Mouse (Mus musculus) kidney, postnatal 0 days (tissue): ENCODE data around the gene Ssh3. TPM values are rescaled to one million over a fixed set of nuclear protein-coding genes. Genes with fewer than 3 reads are reported as not detected.

Source experiments
- ATAC-seq: fragments of 200-750 bp; cut with Nextera tagmentation; replicated peaks from 2 replicates; pipeline ENCODE4 v1.8.0; 2017; ENCODE audit warnings: low read depth, moderate number of reproducible peaks, moderate TSS enrichment, moderate library complexity; ENCODE audit not compliant: low FRiP score
- DNase-seq: peaks from one replicate; pipeline ENCODE4 v3.0.0-alpha.2; 2016; ENCODE audit warnings: low spot score
- H3K27ac ChIP-seq: fragments of 300-500 bp; sonication (generic); 2 replicates; pipeline ENCODE4 v1.5.1; 2014; ENCODE audit warnings: mild to moderate bottlenecking
- H3K27me3 ChIP-seq: fragments of 300-500 bp; sonication (generic); 2 replicates; pipeline ENCODE4 v1.6.1; 2014; ENCODE audit warnings: low read length, mixed read lengths; ENCODE audit not compliant: insufficient read depth
- H3K36me3 ChIP-seq: fragments of 300-500 bp; sonication (generic); 2 replicates; pipeline ENCODE4 v1.6.1; 2014; ENCODE audit warnings: low read length, mixed read lengths; ENCODE audit not compliant: insufficient read depth
- H3K4me1 ChIP-seq: fragments of 300-500 bp; sonication (generic); replicated peaks from 2 replicates; pipeline ENCODE4 v1.6.1; 2014; ENCODE audit warnings: antibody characterized with exemption, low read length, mixed read lengths; ENCODE audit not compliant: insufficient read depth
- H3K4me2 ChIP-seq: fragments of 300-500 bp; sonication (generic); 2 replicates; pipeline ENCODE4 v1.6.1; 2014; ENCODE audit warnings: mild to moderate bottlenecking, low read length, moderate library complexity, mixed read lengths
- H3K4me3 ChIP-seq: fragments of 300-500 bp; sonication (generic); replicated peaks from 2 replicates; pipeline ENCODE4 v1.5.1; 2014; ENCODE audit warnings: low read depth, low read length
- H3K9ac ChIP-seq: fragments of 300-500 bp; sonication (generic); 2 replicates; pipeline ENCODE4 v1.6.1; 2014; ENCODE audit warnings: low read depth, low read length
- H3K9me3 ChIP-seq: fragments of 300-500 bp; sonication (generic); replicated peaks from 2 replicates; pipeline ENCODE4 v1.6.1; 2016; ENCODE audit warnings: low read length, inconsistent platforms, mixed read lengths
- CTCF ChIP-seq: IDR thresholded peaks from 2 replicates; pipeline ENCODE4 v1.5.1; 2016; ENCODE audit warnings: antibody characterized with exemption, low read depth, mild to moderate bottlenecking, moderate library complexity
- WGBS: fragments of 180-500 bp; shearing (Covaris S2); extraction: QIAGEN DNeasy Blood & Tissue Kit; methylation state at CpG from one replicate; pipeline ENCODE4 v1.1.7; 2014; 5-methylcytosine and 5-hydroxymethylcytosine counted together
- polyA plus RNA-seq: library from polyadenylated mRNA; unstranded; fragments of >200 nt; fragmentation: Nextera tagmentation; extraction: Ambion mirVana; gene quantifications from 2 replicates; pipeline ENCODE4 v1.2.1, GENCODE M21; 2015

Ssh3 gene
- polyA plus RNA-seq, 1 experiment from 2014 or later, result 15.6 TPM

GRCm38 (mm10) chr19:4305491-4306189 is 36.7 kb upstream of the Ssh3 start:
- H3K4me2 ChIP-seq, result peak overlapping the region; percentile 60
- H3K9ac ChIP-seq, result peak overlapping the region; percentile 97
- H3K4me3 ChIP-seq, result peak overlapping the region; percentile 94
- no peaks in the 10 kb centered on the region for H3K36me3 ChIP-seq
- H3K27me3 ChIP-seq, result no peaks in the 10 kb centered on the region
- peak overlapping the region; percentile 92 for H3K27ac ChIP-seq
- H3K9me3 ChIP-seq, result no peaks in the 10 kb centered on the region
- DNase-seq (peak; percentile 65), ATAC-seq (peak; percentile 58)
- WGBS, result under 1% methylated on average over 51 of the region's 68 CpGs
- TF ChIP-seq CTCF, result peak; percentile 2; the same call in 1 of the 2 replicates
- peaks cover 45% of the 10 kb centered on the region for H3K4me1 ChIP-seq

DNA sequence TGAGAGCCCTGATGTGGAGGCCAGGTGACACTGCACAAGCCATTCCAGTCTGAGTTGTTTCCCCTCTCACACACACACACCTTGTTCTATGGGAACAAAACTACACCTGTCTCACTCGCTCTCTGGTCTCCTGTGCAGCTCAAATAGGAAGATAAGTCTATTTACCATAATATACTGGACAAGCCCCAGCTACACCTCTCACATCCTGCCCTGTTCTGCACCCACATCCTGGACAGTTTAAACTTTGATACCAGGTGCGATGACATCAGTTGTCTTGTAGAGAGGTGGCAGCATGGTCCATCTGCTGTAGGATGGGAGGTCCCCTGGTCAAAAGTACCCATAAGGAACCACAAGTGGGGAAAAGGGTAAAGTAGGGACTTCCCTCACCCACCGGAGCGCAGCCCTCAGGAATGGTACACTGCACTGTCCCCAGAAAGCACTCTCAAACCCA is 35.9 kb upstream of the Ssh3 start:
- Histone ChIP-seq H3K4me1 (peaks cover 52% of the 10 kb centered on the region), H3K9ac (peak overlapping the region; percentile 97; the same call in 1 of the 2 replicates), H3K27ac (peak overlapping the region; percentile 36; the same call in 1 of the 2 replicates), H3K4me3 (peak overlapping the region; percentile 94), H3K9me3 (no peaks in the 10 kb centered on the region), H3K27me3 (no peaks in the 10 kb centered on the region), H3K36me3 (no peaks in the 10 kb centered on the region), H3K4me2 (peak overlapping the region; percentile 60)
- ATAC-seq, result no peak; the same call in 1 of the 2 replicates
- 30% methylated on average over 4 of the region's 4 CpGs for WGBS
- DNase-seq, result no peak
- no peak for TF ChIP-seq CTCF

GRCm38 (mm10) chr19:4304251-4304821 is 35.4 kb upstream of the Ssh3 start:
- no peaks in the 10 kb centered on the region for H3K36me3 ChIP-seq
- H3K9ac ChIP-seq, result peak overlapping the region; percentile 97; the same call in 1 of the 2 replicates
- WGBS, result 68% methylated on average over 5 of the region's 5 CpGs
- peaks cover 52% of the 10 kb centered on the region for H3K4me1 ChIP-seq
- DNase-seq, result no peak
- peak overlapping the region; percentile 36; the same call in 1 of the 2 replicates for H3K27ac ChIP-seq
- no peaks in the 10 kb centered on the region for H3K9me3 ChIP-seq
- no peak for ATAC-seq
- TF ChIP-seq CTCF, result no peak
- peak overlapping the region; percentile 94 for H3K4me3 ChIP-seq
- H3K27me3 ChIP-seq, result no peaks in the 10 kb centered on the region
- H3K4me2 ChIP-seq, result peak overlapping the region; percentile 60

DNA sequence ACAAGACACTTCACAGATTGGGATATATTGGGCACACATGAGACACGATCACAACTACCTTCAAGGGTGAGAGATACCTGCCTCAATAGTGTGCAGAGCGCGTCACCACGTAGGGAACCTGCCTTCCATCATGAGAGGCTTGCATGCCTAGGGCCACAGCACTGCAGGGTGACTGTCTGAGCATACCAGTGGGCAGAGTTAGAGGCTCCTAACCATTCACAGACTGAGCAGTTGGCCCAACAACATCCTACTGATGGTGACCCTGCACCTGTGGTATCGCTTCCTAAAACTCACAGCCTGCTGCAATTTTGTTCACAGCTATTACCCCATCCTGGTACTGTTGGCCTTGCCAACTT is 34.6 kb upstream of the Ssh3 start:
- Histone ChIP-seq H3K4me2 (no peak overlapping the region), H3K4me1 (peaks cover 52% of the 10 kb centered on the region), H3K4me3 (no peak overlapping the region), H3K9me3 (no peaks in the 10 kb centered on the region), H3K36me3 (no peaks in the 10 kb centered on the region), H3K27ac (no peak overlapping the region), H3K9ac (no peak overlapping the region), H3K27me3 (no peaks in the 10 kb centered on the region)
- TF ChIP-seq CTCF, result no peak
- DNase-seq (no peak), ATAC-seq (no peak)
- WGBS, result 95% methylated on average over 5 of the region's 5 CpGs

DNA sequence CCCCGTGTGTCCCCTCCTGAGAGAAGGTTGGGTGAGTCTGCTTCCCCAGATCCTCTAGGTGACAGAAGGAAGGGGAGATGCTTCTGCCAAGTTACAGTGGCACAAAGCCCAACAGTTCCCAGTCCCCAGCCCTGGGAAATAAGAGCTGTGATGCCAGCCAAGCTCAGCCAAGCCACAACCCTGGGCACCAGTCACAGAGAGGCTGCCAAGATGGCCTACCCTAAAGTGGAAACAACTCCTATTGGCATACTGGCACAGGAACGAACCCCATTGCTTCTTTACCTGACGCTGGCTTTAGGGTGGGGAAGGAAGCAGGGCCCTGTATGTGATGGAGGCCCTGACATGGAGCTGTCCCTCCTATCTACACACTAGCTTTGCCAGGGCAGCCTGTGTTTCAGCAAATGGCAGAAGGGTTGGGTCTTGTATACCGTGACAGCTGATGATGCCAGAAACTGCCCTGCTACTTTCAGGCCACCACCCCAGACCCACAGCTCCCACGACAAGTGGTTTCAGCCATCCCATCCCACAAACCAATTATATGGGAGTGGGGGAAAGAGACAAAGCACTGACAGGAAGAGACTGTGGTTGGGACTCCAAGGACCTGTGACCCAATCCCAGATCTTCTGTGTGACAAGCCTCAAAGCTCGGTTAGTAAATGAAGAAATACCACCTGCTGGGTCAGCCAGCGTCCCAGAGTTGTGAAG is 34.1 kb upstream of the Ssh3 start:
- TF ChIP-seq CTCF, result no peak
- H3K4me3 ChIP-seq, result no peak overlapping the region
- 61% methylated on average over 7 of the region's 7 CpGs for WGBS
- ATAC-seq (no peak), DNase-seq (no peak)
- no peaks in the 10 kb centered on the region for H3K36me3 ChIP-seq
- H3K4me1 ChIP-seq, result peaks cover 52% of the 10 kb centered on the region
- peak overlapping the region; percentile 85; the same call in 1 of the 2 replicates for H3K27ac ChIP-seq
- H3K9me3 ChIP-seq, result no peaks in the 10 kb centered on the region
- H3K27me3 ChIP-seq, result no peaks in the 10 kb centered on the region
- peak overlapping the region; percentile 36; the same call in 1 of the 2 replicates for H3K9ac ChIP-seq
- H3K4me2 ChIP-seq, result peak overlapping the region; percentile 47
